Mouse (Mus musculus) limb, embryonic 13.5 days (tissue): ENCODE measurements around the gene Asxl1. TPM values are rescaled to one million over a fixed set of nuclear protein-coding genes. Genes with fewer than 3 reads are reported as not detected.

Experiments
- ATAC-seq: fragments of 200-750 bp; cut with Nextera tagmentation; 2 replicates; pipeline ENCODE4 v1.8.0; 2017; ENCODE audit warnings: low read depth, moderate number of reproducible peaks, moderate TSS enrichment; ENCODE audit not compliant: low FRiP score
- H3K27ac ChIP-seq: fragments of 300-500 bp; sonication (generic); 2 replicates; pipeline ENCODE4 v1.5.1; 2015; ENCODE audit warnings: inconsistent platforms, mild to moderate bottlenecking, moderate library complexity
- H3K27me3 ChIP-seq: fragments of 300-500 bp; sonication (generic); 2 replicates; pipeline ENCODE4 v1.6.1; 2015; ENCODE audit warnings: mild to moderate bottlenecking, inconsistent platforms
- H3K36me3 ChIP-seq: fragments of 300-500 bp; sonication (generic); 2 replicates; pipeline ENCODE4 v1.6.1; 2015; ENCODE audit warnings: inconsistent platforms, mild to moderate bottlenecking, moderate library complexity
- H3K4me1 ChIP-seq: fragments of 300-500 bp; sonication (generic); 2 replicates; pipeline ENCODE4 v1.6.1; 2015; ENCODE audit warnings: inconsistent platforms
- H3K4me2 ChIP-seq: fragments of 300-500 bp; sonication (generic); replicated peaks from 2 replicates; pipeline ENCODE4 v1.6.1; 2015; ENCODE audit warnings: inconsistent platforms, mild to moderate bottlenecking, moderate library complexity
- H3K4me3 ChIP-seq: fragments of 300-500 bp; sonication (generic); 2 replicates; pipeline ENCODE4 v1.5.1; 2015; ENCODE audit warnings: moderate library complexity, mild to moderate bottlenecking, inconsistent platforms
- H3K9ac ChIP-seq: fragments of 300-500 bp; sonication (generic); 2 replicates; pipeline ENCODE4 v1.6.1; 2015; ENCODE audit warnings: mild to moderate bottlenecking, inconsistent platforms
- H3K9me3 ChIP-seq: fragments of 300-500 bp; sonication (generic); 2 replicates; pipeline ENCODE4 v1.6.1; 2016; ENCODE audit warnings: inconsistent platforms
- WGBS: fragments of 180-500 bp; shearing (Covaris S2); methylation state at CpG from one replicate; pipeline ENCODE4 v1.1.7; 2015; 5-methylcytosine and 5-hydroxymethylcytosine counted together
- polyA plus RNA-seq: library from polyadenylated mRNA; unstranded; fragments of >200 nt; fragmentation: Nextera tagmentation; extraction: Ambion mirVana; gene quantifications from 2 replicates; pipeline ENCODE4 v1.2.1, GENCODE M21; 2015

Gene Asxl1
- polyA plus RNA-seq, 1 experiment from 2014 or later: 13.2 TPM

GRCm38 (mm10) chr2:153446476-153446875 lies 100.8 kb downstream of the Asxl1 start:
- Histone ChIP-seq H3K9me3 (no peaks in the 10 kb centered on the region), H3K4me1 (peaks cover 35% of the 10 kb centered on the region), H3K4me2 (peak overlapping the region; percentile 95), H3K4me3 (peak overlapping the region; percentile 92; the same call in 1 of the 2 replicates), H3K9ac (no peak overlapping the region), H3K36me3 (no peaks in the 10 kb centered on the region), H3K27me3 (no peaks in the 10 kb centered on the region), H3K27ac (no peak overlapping the region)
- 12% methylated on average over 4 of the region's 4 CpGs for WGBS
- ATAC-seq: no peak

- no peak for ATAC-seq
- H3K27me3 ChIP-seq: no peaks in the 10 kb centered on the region
- WGBS: 84% methylated on average over 3 of the region's 3 CpGs
Measured at GRCm38 (mm10) chr2:153447719-153448118, 102.1 kb downstream of the Asxl1 start.

DNA sequence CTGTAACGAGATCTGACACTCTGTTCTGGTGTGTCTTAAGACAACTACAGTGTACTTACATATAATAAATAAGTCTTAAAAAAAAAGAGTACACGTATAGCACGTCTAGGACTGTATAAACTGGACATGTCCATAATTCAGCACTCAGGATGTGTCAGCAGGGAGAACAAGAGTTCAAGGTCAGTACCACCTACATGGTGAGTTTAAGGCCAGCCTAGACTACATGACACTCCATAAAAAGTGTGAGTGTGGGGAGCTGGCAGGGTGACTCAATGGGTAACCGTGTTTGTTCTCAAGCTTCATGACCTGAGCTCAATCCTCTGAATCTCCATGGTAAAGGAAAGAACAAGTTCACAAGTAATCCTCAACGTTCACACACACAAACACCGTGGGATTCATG lies 102.9 kb downstream of the Asxl1 start:
- no peak overlapping the region for H3K27ac ChIP-seq
- WGBS: 78% methylated on average over 6 of the region's 6 CpGs
- H3K9ac ChIP-seq: no peak overlapping the region
- H3K27me3 ChIP-seq: no peaks in the 10 kb centered on the region
- no peak for ATAC-seq
- no peak overlapping the region for H3K4me3 ChIP-seq
- H3K36me3 ChIP-seq: no peaks in the 10 kb centered on the region
- peaks cover 17% of the 10 kb centered on the region; the same call in 1 of the 2 replicates for H3K4me1 ChIP-seq
- no peaks in the 10 kb centered on the region for H3K9me3 ChIP-seq
- H3K4me2 ChIP-seq: no peak overlapping the region

More at GRCm38 (mm10) chr2:153447719-153448118, 102.1 kb downstream of the Asxl1 start:
- Histone ChIP-seq H3K36me3 (no peaks in the 10 kb centered on the region), H3K9ac (no peak overlapping the region), H3K4me1 (peaks cover 23% of the 10 kb centered on the region), H3K4me2 (no peak overlapping the region), H3K9me3 (no peaks in the 10 kb centered on the region), H3K27ac (no peak overlapping the region), H3K4me3 (no peak overlapping the region)

Other genes with a start within 250 kb of the Asxl1 start
- gene Hck, start 237.4 kb upstream of the Asxl1 start, polyA plus RNA-seq: 6.7 and 7.9 TPM in 2 replicates
- gene Tm9sf4, start 184.5 kb upstream of the Asxl1 start, polyA plus RNA-seq: 93.9 and 101 TPM in 2 replicates
- gene Tspyl3, start 120.4 kb upstream of the Asxl1 start, polyA plus RNA-seq: 16.4 and 17.3 TPM in 2 replicates
- gene Plagl2, start 104.4 kb upstream of the Asxl1 start, polyA plus RNA-seq: 12.8 and 15.0 TPM in 2 replicates
- gene Pofut1, start 104.3 kb upstream of the Asxl1 start, polyA plus RNA-seq: 8.8 and 9.2 TPM in 2 replicates
- 6.0 and 6.3 TPM in 2 replicates for gene Kif3b, start 54.4 kb upstream of the Asxl1 start, polyA plus RNA-seq
- not detected in 2 replicates for gene 4930404H24Rik, start 147.0 kb downstream of the Asxl1 start, polyA plus RNA-seq
- 11.8 and 13.2 TPM in 2 replicates for gene Nol4l, start 184.1 kb downstream of the Asxl1 start, polyA plus RNA-seq